Comparison of ENCODE assay signal across 12 mouse cellular contexts in genomic region chr12:8876865-8877264, GRCm38 (mm10). TPM values are rescaled to one million over a fixed set of nuclear protein-coding genes. Genes with fewer than 3 reads are reported as not detected.
DNase-seq lines count a peak whose midpoint lies in the region; ATAC-seq lines count a peak whose summit lies in the region.
"Had no signal": no experiment of that assay in that cellular context is flagged by ENCODE, and none has a peak within 500 bp of the region (broad histone marks: within the 10 kb centered on the region; RNA-seq: fewer than 3 reads in every experiment).

No protein-coding gene starts in this region.

- H3K27ac ChIP-seq in heart, embryonic 10.5 days = peak overlapping the region; percentile 23; the same call in 1 of the 2 replicates
- no peak overlapping the region for H3K27ac ChIP-seq in lung, embryonic 16.5 days (ENCODE audit: low read length)
- H3K27ac ChIP-seq: limb, embryonic 12.5 days; midbrain, embryonic 12.5 days had no signal

- no peak overlapping the region for H3K9ac ChIP-seq in lung, embryonic 16.5 days (ENCODE audit: low read length)
- H3K9ac ChIP-seq: limb, embryonic 12.5 days; midbrain, embryonic 12.5 days had no signal

- ATAC-seq in lung, embryonic 16.5 days (ENCODE audit: low read depth) = 0 out of 2 replicates have a peak, but pooled peaks have one; percentile 23

- WGBS in heart, embryonic 10.5 days = 74% methylated on average over 5 of the region's 5 CpGs
- 69% methylated on average over 5 of the region's 5 CpGs for WGBS in lung, embryonic 16.5 days

- intact Hi-C loops in heart, postnatal 10 days (cut with DNase I) = no loop called here
- intact Hi-C loops in left cerebral cortex, postnatal 25 days (cut with DNase I) = no loop called here

- no peak for DNase-seq in heart, embryonic 10.5 days (ENCODE audit: low spot score)
- no peak for DNase-seq in heart, postnatal 10 days
- peak; percentile 45 for DNase-seq in adrenal gland, adult 8-10 months
- peak; percentile 86 for DNase-seq in kidney, postnatal 14 days
- DNase-seq in left cerebral cortex, postnatal 25 days (ENCODE audit: low spot score in 2 of 2) = no peak
- DNase-seq in left cerebral cortex, adult 18-20 months (ENCODE audit: low spot score in 2 of 2) = no peak
- no peak for DNase-seq in layer of hippocampus, adult 9-10 months (ENCODE audit: low spot score)
- DNase-seq: cerebellum, postnatal 36 days had no signal

- no peak overlapping the region for H3K4me2 ChIP-seq in lung, embryonic 16.5 days (ENCODE audit: low read depth, low read length)
- H3K4me2 ChIP-seq: limb, embryonic 12.5 days; midbrain, embryonic 12.5 days had no signal

- H3K9me3 ChIP-seq in heart, embryonic 10.5 days = no peaks in the 10 kb centered on the region
- H3K9me3 ChIP-seq in lung, embryonic 16.5 days (ENCODE audit: control insufficient read depth, low read length) = no peaks in the 10 kb centered on the region
- H3K9me3 ChIP-seq: limb, embryonic 12.5 days; midbrain, embryonic 12.5 days had no signal

- H3K4me1 ChIP-seq in heart, embryonic 10.5 days = peaks cover 13% of the 10 kb centered on the region; the same call in 1 of the 2 replicates
- H3K4me1 ChIP-seq in lung, embryonic 16.5 days (replicated peaks; ENCODE audit: control insufficient read depth, insufficient read depth, low read length) = peaks cover 3% of the 10 kb centered on the region; the same call in 1 of the 2 replicates
- H3K4me1 ChIP-seq: midbrain, embryonic 12.5 days had no signal

- no peak overlapping the region for H3K4me3 ChIP-seq in heart, embryonic 10.5 days
- no peak overlapping the region for H3K4me3 ChIP-seq in lung, embryonic 16.5 days (ENCODE audit: low read length)
- H3K4me3 ChIP-seq: erythroblast, embryonic 14.5 days; limb, embryonic 12.5 days; midbrain, embryonic 12.5 days had no signal

- no peaks in the 10 kb centered on the region for H3K36me3 ChIP-seq in heart, embryonic 10.5 days
- H3K36me3 ChIP-seq in lung, embryonic 16.5 days (ENCODE audit: control insufficient read depth, insufficient read depth, low read length) = no peaks in the 10 kb centered on the region
- H3K36me3 ChIP-seq: limb, embryonic 12.5 days; midbrain, embryonic 12.5 days had no signal

- H3K27me3 ChIP-seq in heart, embryonic 10.5 days (ENCODE audit: insufficient read depth, poor library complexity, severe bottlenecking) = 0 out of 2 replicates have a peak, but pooled peaks cover 20% of the 10 kb centered on the region
- no peaks in the 10 kb centered on the region for H3K27me3 ChIP-seq in lung, embryonic 16.5 days (ENCODE audit: control insufficient read depth, insufficient read depth, low read depth, low read length)
- H3K27me3 ChIP-seq: limb, embryonic 12.5 days; midbrain, embryonic 12.5 days had no signal

RNA-seq across cellular contexts. Expression of gene Laptm4a, which starts 44.6 kb away (rescaled TPM):
- polyA plus RNA-seq in heart, embryonic 10.5 days (2016; fragmentation: Nextera tagmentation; extraction: Ambion mirVana) = 199 and 219 TPM in 2 replicates
- total RNA-seq in heart, postnatal 10 days (2021) = 100 to 1,000 TPM; 387 to 411 TPM
- 100 to 1,000 TPM; 509 to 681 (median 626) TPM for total RNA-seq in adrenal gland, adult 8-10 months (2022)
- 334 and 336 TPM in 2 replicates for polyA plus RNA-seq in lung, embryonic 16.5 days (2015; fragmentation: Nextera tagmentation; extraction: Ambion mirVana)
- 100 to 1,000 TPM; 173 to 188 TPM for total RNA-seq in left cerebral cortex, postnatal 25 days (2021)
- 100 to 1,000 TPM; 184 to 192 TPM for total RNA-seq in left cerebral cortex, adult 18-20 months (2021)

Comparison
In these comparisons a context has a peak if more than half of its experiments do, and no peak if none do; other contexts are left out.
1. DNase-seq: peak in adrenal gland, adult 8-10 months (single experiment) and kidney, postnatal 14 days (single experiment); none in heart, embryonic 10.5 days (single experiment), heart, postnatal 10 days (0 of 2), left cerebral cortex, postnatal 25 days (0 of 2), left cerebral cortex, adult 18-20 months (0 of 2) and layer of hippocampus, adult 9-10 months (single experiment).